Mouse (Mus musculus) layer of hippocampus, adult 11-12 months (tissue): ENCODE results near the gene Fam129a.
A peak's percentile ranks its signal among the peaks of the same experiment; 100 is the strongest.
"Not testable (repeated sequence)": the region's sequence is repeated elsewhere in the genome, so short reads cannot be mapped to it uniquely, and the experiment has no call there.

ENCODE experiments used
- DNase-seq: peaks from one replicate; pipeline ENCODE4 v3.0.0; 2022; ENCODE audit warnings: low spot score

Gene Fam129a

DNA sequence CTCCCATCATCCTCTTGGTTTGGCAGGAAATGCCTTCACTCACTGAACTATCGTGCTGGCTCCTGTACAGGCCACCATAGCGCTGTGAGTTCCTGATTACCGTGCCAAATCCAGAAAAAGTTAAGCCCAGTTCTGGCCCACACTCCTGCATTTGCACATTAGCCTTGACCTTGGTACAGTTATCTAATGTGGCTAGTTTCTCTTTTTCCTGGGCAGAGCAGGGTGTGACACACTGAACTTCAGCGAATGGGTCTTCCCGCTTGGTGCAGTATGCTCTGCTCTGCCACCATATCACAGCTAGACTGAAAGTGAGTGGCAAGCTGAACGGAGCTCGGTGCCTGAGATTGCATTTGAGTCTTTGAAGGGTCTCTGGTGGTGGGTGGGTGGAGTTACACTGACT, 128.4 kb downstream of the Fam129a start:
- no peak for DNase-seq

DNA sequence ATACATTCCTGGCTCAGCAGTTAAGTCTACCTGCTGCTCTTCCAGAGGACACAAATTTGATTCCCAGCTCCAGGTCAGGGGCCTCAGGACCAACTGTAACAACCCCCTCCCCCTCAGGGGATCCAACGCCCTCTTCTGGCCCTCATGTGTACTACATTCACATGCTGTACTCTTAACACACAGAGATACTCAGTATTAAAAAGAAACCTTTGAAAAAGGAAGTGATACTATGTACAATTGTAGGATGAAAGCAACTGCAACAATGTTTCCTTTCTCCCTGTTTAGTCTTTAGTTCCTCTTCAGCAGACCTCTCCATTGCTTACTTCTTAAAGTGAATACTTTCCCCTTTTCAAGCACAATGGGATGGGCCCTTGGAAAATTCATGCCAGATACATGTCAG, 131.8 kb downstream of the Fam129a start:
- DNase-seq = no peak

DNA sequence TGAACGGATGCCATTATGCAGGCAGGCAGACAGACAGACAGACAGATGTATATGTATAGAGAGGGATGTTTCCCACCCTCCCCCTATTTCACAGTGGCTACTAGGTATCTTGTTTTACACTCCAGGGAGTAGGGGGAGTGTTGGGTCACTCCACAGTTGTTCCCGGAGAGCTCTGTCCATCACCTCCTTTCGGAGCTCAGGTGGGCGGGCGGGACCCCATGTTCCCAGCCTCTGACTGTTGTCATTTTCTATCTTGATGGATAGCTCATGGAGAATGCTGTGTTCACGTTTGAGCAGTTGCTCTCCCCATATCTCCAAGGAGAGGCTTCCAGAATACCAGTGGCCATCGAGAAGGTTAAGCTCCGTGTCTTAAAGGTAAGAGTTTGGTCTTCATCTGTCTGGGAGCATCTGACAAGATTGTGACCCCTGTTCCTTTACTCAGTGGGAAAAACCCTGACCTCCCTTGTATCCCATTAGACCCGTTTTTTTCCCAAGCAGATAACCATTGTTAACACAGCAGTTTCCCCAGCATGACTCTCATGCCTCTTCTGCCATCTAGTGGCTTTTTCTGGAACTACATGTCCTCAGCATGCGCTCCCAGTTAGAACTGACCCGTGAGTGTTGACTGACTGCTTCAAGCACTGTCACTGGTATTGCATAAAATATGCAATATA, 134.9 kb downstream of the Fam129a start:
- DNase-seq = peak; percentile 90

DNA sequence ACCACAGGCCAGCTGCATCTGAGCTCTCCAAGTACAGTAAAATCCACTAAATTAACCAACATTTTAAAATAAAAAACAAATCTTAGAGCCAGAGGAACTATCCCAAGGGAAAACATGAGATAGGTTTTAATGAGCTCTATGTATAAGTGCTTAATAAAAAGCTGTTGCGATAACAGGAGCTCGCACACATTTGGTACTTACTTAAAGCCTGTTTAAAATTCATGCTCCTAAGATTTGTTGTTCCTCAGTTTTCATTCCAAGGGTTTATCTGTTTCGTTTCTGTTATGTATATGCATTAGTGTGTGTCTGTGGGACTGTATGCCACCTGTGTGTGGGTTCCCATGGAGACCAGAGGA, 135.4 kb downstream of the Fam129a start:
- no peak for DNase-seq

DNA sequence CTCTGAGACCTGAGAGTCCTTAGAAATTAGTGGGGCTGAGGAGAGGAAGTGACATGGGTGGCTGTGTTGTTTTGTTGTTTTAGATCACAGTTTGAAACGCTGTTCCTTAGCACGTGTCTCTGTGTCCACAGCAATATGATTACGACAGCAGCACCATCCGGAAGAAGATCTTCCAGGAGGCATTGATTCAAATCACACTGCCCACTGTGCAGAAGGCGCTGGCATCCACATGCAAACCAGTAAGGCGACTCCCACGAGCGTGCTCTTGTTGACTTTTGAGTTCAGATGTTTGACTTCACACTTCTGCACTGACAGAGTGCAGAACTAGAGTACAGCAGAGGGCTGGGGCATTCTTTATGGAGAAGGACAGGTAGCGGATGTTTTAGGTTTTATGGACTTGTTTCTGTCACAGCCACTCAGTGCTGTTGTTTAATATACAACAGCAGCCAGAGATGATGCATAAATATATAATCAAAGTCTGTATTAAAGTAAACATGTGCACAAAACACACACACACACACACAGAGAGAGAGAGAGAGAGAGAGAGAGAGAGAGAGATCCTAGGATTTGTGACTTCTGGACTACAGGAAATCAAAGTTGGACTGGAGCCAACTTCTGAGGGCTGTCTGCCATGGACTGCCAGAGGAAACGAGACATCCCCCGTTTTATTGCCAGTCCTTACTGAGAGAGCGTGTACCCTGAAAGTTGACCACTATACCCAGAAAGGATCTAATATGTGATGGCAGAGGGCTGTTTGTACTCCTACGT, 138.2 kb downstream of the Fam129a start:
- no peak for DNase-seq

DNA sequence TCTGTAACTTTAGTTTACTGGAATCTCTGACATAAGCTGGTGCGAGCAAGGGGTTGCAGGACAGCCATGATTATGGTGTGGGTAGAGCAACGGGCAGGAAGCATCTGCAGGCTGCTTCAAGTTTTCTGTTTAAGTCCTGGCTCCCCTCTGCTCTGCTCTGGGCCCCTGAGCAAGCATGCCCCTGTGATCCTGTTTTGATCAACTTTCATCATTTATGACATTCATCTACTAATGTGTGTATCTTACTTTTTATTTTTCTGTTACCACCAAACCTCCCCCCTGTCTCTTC, 138.7 kb downstream of the Fam129a start:
- DNase-seq = no peak

DNA sequence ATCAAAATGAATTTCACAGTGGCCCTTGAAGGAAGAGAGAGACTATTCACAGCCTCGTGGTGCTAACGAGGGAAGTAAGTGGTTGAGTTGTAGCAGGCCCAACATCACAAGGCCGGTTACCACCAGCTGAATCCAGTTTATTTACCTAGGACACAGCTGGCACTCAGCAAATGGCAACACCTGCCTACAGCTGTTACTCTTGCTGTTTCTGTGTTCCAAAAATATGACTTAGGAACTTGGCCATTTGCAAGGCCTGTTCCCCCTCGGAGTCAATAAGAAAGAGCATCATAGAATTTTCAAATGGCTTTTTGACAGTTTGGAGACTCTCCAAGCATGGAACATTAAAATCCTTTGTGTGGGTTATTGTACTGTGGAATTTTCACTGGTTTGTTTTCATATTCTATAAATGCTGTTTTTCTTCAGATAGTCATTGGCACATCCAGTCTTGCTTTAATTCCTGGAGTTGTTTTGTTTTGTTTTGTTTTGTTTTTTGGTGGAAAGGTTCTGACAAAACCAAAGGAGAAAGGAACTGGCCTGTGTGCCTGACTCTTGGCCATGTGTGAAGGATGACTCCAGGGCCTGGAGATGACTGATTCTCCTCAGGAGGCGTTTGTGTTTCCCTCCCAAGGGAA, 139.6 kb downstream of the Fam129a start:
- no peak for DNase-seq

DNA sequence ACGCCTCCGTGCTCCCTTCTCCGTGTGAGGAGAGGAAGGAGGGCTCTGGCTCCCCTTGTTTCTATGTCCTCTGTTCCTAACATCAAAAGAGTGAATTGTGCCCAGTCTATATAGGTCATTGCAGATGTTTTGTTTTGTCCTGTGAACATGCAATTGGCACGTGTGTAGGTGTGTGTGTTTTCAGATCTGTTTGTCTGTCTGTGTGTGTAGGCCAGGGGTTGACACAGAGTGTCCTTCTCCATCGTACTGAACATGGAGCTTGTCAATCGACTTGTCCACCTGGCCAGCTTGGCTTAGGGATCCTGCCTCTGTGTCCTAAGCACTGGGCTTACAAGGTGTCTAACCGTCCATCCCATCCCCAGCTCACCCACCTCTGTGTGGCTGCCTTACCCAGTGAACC, 140.1 kb downstream of the Fam129a start:
- DNase-seq = no peak

DNA sequence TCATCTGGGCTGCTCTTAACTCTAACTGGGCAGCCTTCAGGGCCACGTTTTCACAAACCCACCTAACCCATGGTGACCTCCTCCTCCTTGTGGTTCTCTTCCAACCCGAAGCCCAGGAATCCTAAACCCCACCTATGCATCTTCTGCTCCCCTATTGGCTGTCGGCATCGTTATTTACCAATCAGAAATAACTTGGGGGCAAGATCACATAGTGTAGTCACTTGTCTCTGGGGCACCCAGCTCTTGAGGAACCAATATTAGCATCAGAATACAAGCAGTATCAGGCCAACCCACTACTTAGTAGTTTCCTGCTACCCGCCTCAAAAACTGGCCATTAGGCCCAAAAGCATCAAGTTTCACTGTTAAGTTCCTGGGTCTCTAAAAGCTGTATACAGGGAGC, 141.7 kb downstream of the Fam129a start:
- DNase-seq = no peak

DNA sequence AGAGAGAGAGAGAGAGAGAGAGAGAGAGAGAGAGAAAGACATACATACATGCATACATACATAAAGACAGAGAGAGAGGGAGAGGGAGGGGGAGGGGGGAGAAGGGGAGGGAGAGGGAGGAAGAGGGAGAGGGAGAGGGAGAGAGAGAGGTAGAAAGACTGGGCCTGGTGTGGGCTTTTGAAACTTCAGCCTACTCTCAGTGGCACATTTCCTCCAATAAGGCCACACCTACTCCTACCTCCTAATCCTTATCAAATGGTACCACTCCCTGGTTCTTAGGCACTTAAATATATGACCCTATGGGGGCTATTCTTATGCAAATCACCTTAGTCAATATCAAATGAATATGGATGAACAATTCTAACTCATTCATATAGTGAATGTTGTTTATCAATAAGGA, 142.6 kb downstream of the Fam129a start:
- no peak for DNase-seq

DNA sequence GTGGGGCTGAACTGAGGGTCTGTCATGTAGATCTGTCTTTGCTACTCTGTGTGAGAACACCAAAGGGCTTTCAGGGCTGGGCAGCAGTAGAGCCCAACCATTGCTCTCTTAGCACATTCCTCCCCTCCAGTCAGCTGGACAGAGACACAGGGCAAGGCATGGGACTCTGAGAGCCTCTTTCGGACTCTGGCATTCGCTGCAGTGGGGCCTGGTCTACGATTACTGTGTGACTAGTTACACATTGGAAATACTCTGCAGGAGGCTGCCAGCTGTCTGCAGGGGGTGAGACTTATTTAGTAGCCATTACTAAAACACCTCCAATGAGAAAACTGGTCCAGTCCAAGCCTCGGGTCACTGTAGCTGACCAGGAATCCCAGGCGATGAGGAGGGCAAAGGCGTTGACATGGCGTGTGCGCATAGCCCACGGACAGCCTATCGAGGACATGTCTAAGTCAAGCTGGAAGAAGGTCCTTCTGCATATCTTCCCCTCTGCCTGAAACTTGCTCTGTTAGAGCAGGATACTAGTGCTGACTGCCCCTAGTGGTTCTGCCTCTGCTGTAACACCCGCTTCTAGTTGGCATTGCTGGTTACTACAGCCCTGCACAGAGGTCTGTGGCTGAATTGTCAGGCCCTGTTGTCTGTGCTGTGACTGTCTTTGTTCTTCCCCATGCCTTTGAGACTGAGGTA, 145.2 kb downstream of the Fam129a start:
- no peak for DNase-seq

DNA sequence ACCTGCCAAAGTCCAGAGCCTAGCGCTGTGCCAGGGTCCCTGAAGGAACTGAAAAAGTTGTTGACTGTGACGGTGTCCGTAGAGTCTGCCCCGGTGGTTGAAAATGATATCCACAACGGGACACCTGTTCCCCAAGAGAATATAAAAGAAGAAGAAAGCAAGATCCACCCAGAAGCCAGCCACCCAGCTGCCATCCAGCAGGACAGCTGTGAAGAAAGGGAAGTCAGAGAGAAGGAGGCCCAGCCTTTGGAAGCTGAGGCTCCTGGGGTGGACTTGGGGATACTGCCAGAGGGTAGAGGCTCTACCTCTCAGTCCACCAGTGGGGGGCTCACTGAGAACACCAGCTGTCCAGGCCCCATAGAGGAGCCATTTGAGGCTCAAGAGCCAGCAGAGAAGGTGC, 146.6 kb downstream of the Fam129a start:
- no peak for DNase-seq

DNA sequence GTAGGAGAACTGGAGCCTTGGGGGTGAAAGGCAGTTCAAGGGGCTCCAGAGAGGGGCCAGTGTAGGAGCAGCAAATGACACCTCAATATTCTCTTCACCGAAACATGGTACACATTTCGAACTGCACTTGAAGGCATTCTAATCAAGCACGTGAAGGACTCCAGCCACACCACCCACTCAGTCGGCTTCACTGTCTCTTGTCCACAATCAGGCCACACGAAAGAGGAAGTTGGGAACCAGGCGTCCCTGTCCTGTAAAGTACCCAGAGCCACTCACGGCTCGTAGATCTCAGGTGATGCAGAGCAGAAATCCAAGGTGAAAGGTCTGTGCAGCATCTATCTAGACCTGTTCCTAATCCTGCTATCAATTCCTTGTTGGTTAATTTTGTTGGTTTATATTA, 147.6 kb downstream of the Fam129a start:
- no peak for DNase-seq

DNA sequence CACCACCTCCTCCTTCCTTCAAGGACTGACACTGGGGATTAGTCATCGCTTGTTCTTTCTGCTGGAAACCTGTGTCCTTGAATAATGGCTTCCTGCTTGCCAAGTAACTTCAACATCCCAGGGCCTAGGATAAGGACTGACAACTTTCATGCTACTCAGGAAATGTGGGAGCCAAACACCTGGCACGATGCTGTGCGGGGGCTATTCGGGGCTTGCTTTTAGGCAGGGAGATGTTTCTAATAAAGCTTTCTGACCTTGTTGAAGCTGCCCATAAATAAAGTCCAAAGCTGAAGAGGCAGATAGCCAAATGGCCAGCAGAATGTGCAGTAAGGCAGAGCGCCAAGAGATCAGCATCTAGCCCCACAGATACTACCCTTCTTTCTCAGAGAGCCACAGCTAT, 148.9 kb downstream of the Fam129a start:
- DNase-seq = no peak

DNA sequence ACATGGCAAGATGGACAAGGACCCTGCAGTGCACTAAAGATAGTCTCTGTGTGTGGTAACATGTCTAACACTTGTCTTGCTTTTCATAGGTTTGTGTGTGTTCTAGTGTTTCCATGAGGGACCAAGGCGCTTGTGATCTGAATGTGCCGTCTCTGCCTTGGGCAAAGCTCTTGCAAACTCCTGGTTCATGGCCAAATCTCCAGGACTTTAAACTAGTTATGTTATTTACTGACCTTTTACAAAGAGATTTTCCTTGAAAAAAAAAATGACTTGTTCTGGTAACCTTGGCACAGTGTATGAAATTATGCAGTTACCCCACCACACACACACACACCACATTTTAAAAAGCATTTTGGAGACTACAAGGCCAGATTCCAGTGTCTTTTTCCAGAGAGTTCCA, 149.6 kb downstream of the Fam129a start:
- DNase-seq = no peak

DNA sequence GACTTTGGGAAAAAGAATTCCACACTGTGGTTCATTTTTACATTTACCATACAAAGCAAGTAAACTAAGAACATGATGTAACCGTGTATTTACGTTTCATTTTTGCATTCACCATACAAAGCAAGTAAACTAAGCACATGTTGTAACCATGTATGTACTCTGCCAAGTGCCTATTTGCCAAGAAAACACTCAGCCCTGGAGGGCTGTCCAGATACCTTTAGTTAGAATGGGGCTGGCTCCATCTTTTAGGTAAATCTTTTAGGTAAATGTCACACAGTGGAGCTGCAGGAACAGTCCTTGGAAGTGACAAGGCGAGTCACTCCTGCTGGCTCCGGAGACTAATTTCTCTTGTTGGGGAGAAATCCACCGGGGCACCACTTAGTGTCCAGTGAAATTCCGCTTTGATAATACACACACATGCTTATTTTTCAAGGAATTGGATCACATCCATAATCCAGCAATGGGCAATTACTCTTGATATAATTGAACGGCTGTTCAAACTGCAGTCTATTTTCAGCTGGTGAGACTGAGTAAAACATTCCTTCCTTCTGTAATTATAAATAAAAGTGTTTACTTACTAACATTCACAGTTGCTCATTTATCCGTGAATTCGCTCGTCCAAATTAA, 150.5 kb downstream of the Fam129a start:
- DNase-seq = no peak

DNA sequence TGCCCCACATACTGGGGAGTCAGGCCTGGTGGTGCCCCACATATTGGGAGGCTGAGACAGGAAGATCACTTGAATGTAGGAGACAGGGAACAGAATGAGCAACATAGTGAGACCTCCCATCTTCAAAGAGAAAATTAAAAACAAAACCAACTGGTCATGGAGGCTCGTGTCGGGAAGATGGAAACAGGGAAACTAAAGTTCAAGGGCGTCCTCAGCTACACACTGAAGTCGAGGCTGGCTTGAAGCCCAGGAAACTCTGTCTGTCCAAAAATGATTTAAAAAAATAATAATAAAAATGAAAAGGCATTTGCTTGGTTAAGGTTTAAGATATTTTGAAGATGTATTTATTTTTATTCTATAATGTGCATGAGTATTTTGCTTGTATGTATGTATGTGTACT, 152.8 kb downstream of the Fam129a start:
- no peak for DNase-seq

DNA sequence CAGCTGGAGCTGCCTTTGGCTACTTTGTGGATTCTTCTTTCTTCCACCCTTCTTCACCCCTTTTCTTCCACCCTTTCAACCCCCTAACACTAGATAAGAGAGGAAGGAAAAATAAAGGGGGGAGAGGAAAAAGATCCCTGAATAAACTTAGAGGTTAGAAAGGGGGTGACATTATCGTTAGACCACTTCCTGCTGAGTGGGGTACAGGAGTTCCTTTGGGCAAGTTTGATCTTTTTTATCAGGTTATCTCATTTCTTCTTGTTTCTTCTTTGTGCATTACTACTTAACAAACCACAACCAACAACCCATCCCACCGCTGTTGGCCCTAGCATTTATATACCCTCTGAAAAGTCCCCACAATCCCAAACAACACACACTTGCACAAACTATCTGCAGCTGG, 154.6 kb downstream of the Fam129a start:
- DNase-seq = no peak

DNA sequence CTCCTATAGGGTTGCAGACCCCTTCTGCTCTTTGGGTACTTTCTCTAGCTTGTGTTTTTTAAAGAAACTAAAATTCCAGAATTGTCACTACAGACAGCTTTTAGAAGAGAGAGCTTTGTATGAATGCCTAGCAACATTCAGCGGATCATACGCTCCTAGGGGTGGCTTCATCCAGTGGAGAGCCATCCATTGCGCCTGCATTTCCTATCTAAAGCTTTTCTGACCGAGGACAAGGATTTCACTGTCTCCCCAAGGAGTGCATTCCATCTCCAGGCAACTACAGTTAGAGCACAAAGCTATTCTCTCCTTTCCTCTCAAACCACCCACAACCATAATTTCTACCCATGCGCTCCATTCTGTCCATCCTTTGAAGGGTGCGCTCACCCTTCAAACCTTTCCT, 155.4 kb downstream of the Fam129a start:
- no peak for DNase-seq

DNA sequence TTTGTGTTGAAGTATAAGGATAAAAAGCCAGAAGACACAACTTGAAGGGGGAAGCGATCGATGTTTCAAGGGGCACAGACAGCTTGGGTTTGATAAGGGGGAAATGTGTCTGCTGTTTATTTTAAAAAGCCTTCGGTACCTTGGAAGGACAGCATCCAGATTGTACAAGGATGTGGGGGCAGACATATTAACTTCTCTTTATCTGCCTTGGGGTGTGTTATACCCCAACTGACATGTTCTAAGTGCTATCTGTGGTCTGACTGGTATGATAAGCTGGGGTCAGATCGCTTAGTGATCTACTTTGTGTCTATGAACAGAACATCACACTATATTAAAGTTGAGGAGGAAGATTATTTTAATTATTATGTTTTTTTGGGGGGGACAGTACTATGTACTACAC, 157.2 kb downstream of the Fam129a start:
- no peak for DNase-seq

DNA sequence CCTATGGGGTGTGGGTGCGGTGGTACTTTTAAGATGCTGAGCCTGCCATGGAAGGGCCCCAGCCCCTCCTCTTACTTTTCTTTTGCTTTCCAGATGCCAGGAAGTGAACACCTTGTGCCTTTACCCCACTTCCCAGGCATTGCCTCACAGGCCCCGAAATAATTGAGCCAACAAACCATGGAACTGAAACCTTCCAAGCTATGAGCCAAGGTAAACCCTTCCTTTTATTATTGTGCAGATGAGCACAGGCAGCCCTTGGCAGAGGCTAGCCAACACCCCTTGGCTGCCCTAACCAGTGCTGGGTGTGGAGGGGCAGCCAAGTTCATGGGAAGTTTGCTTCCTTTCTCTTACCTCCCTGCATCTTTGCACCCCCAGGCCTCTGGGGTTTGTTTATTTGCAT, 166.2 kb downstream of the Fam129a start:
- DNase-seq = no peak

DNA sequence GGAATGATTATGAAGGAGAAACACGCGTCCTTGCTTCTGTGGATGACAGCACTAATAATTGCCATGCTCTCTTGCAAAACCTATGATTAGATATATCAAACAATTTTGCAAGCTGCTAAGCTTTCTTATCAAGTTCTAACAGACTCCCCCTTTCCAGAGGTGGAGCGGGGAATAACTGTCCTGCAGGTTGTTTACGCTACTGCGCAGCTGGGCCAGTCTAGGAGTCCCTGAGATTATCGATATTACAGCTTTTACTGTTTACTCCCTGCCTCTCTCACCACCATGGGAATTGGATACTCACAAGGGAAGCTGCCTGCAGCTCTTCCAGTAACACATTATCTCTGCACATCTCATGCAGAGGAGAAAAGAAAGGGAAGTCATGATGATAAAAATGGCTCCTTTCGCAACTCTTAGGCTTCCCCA, 170.2 kb downstream of the Fam129a start:
- no peak for DNase-seq

DNA sequence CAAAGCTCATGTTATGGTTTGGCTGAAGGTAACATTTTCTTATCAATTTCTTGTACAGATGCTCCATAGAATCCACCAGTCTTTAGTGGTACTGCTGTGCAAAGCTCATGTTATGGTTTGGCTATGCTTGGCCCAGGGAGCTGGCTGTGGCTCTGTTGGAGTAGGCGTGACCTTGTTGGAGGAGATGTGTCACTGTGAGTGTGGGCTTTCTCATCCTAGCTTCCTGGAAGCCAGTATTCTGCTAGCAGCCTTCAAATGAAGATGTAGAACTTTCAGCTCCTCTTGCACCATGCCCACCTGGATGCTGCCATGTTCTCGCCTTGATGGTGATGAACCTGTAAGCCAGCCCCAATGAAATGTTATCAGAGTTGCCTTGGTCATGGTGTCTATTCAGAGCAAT, 178.9 kb downstream of the Fam129a start:
- not testable (repeated sequence) for DNase-seq
